Mouse (Mus musculus): ENCODE measurements around the gene Gm428. TPM values are rescaled to one million over a fixed set of nuclear protein-coding genes. Genes with fewer than 3 reads are reported as not detected.

Gene Gm428
- not detected in 2 replicates for polyA plus RNA-seq (2015; fragmentation: Nextera tagmentation; extraction: Ambion mirVana)

GRCm38 (mm10) chr4:73683216-73683615, at the start of gene Gm428:
Gm428 (plus strand) TSS chr4:73683516.

GRCm38 (mm10) chr4:73637821-73638220, 45.5 kb upstream of the Gm428 start, which contains the start of gene Gm11236:
Gm11236 (plus strand) TSS chr4:73638121.

DNA sequence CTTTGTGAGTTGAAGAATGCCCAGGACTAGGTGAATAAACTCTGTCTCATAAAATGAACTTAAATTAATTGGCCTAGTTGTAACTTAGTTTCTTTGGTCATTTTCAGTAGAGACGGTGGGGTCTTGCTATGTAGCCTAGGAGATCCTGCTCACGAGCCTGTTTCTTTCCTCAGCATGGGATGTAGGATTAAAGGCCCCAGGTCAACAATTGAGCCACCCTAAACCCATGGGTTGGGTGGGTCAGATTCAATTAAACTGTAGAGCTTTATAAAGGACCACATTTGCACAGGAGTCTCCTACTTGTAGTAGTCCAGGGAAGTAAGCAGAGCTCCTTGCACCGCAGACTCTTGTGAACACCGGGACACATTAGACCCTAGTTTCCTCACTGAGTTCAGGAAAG, 15.3 kb upstream of the Gm428 start, which contains the start of gene Gm11239:
Gene Gm11239 (plus strand): TSS at position 301 of the 400 bp plus-strand sequence.

Other genes starting within 250 kb of the Gm428 start
- not detected in 2 replicates for gene Gm11238, start 75.6 kb upstream of the Gm428 start, polyA plus RNA-seq (2015; fragmentation: Nextera tagmentation; extraction: Ambion mirVana)
- not detected in 2 replicates for gene Gm11237, start 60.5 kb upstream of the Gm428 start, polyA plus RNA-seq (2015; fragmentation: Nextera tagmentation; extraction: Ambion mirVana)
- not detected in 2 replicates for gene Gm11236, start 45.4 kb upstream of the Gm428 start, polyA plus RNA-seq (2015; fragmentation: Nextera tagmentation; extraction: Ambion mirVana)
- gene Gm11239, start 15.2 kb upstream of the Gm428 start, polyA plus RNA-seq (2015; fragmentation: Nextera tagmentation; extraction: Ambion mirVana), result not detected in 2 replicates
- 0.11 and 0.30 TPM in 2 replicates for gene Rasef, start 107.5 kb downstream of the Gm428 start, polyA plus RNA-seq (2015; fragmentation: Nextera tagmentation; extraction: Ambion mirVana)
- not detected in 2 replicates for gene Gm11758, start 192.8 kb downstream of the Gm428 start, polyA plus RNA-seq (2015; fragmentation: Nextera tagmentation; extraction: Ambion mirVana)
- not detected in 2 replicates for gene Gm11757, start 207.6 kb downstream of the Gm428 start, polyA plus RNA-seq (2015; fragmentation: Nextera tagmentation; extraction: Ambion mirVana)
- not detected in 2 replicates for gene Gm13871, start 222.4 kb downstream of the Gm428 start, polyA plus RNA-seq (2015; fragmentation: Nextera tagmentation; extraction: Ambion mirVana)
- not detected in 2 replicates for gene Gm11756, start 237.2 kb downstream of the Gm428 start, polyA plus RNA-seq (2015; fragmentation: Nextera tagmentation; extraction: Ambion mirVana)